Mouse (Mus musculus) heart, embryonic 15.5 days (tissue): ENCODE data around the gene Gm6337. TPM values are rescaled to one million over a fixed set of nuclear protein-coding genes. Genes with fewer than 3 reads are reported as not detected.
"Not testable (repeated sequence)": the region's sequence is repeated elsewhere in the genome, so short reads cannot be mapped to it uniquely, and the experiment has no call there.

Source experiments
- ATAC-seq: fragments of 200-750 bp; cut with Nextera tagmentation; replicated peaks from 2 replicates; pipeline ENCODE4 v1.8.0; 2017; ENCODE audit warnings: low read depth, moderate TSS enrichment; ENCODE audit not compliant: insufficient number of reproducible peaks, insufficient read depth, low FRiP score
- H3K27ac ChIP-seq: fragments of 300-500 bp; sonication (generic); 2 replicates; pipeline ENCODE4 v1.5.1; 2015; ENCODE audit warnings: mild to moderate bottlenecking, inconsistent platforms
- H3K27me3 ChIP-seq: fragments of 300-500 bp; sonication (generic); 2 replicates; pipeline ENCODE4 v1.6.1; 2015; ENCODE audit warnings: inconsistent platforms
- H3K36me3 ChIP-seq: fragments of 300-500 bp; sonication (generic); 2 replicates; pipeline ENCODE4 v1.6.1; 2015; ENCODE audit warnings: mild to moderate bottlenecking, inconsistent platforms
- H3K4me1 ChIP-seq: fragments of 300-500 bp; sonication (generic); replicated peaks from 2 replicates; pipeline ENCODE4 v1.6.1; 2015; ENCODE audit warnings: inconsistent platforms
- H3K4me2 ChIP-seq: fragments of 300-500 bp; sonication (generic); 2 replicates; pipeline ENCODE4 v1.6.1; 2015; ENCODE audit warnings: inconsistent platforms, mild to moderate bottlenecking, moderate library complexity
- H3K4me3 ChIP-seq: fragments of 300-500 bp; sonication (generic); 2 replicates; pipeline ENCODE4 v1.5.1; 2015; ENCODE audit warnings: mild to moderate bottlenecking, inconsistent platforms
- H3K9ac ChIP-seq: fragments of 300-500 bp; sonication (generic); 2 replicates; pipeline ENCODE4 v1.6.1; 2015; ENCODE audit warnings: mild to moderate bottlenecking, inconsistent platforms
- H3K9me3 ChIP-seq: fragments of 300-500 bp; sonication (generic); replicated peaks from 2 replicates; pipeline ENCODE4 v1.6.1; 2016; ENCODE audit warnings: inconsistent platforms
- WGBS: fragments of 180-500 bp; shearing (Covaris S2); methylation state at CpG from one replicate; pipeline ENCODE4 v1.1.7; 2015; ENCODE audit warnings: mixed read lengths; 5-methylcytosine and 5-hydroxymethylcytosine counted together
- polyA plus RNA-seq: library from polyadenylated mRNA; unstranded; fragments of >200 nt; fragmentation: Nextera tagmentation; extraction: Ambion mirVana; gene quantifications from 2 replicates; pipeline ENCODE4 v1.2.1, GENCODE M21; 2015

Gene Gm6337
- 0.08 TPM in 1 of 2 replicates, not detected in the other for polyA plus RNA-seq

- H3K9me3 ChIP-seq, ATAC-seq, H3K27me3 ChIP-seq, H3K9ac ChIP-seq, H3K36me3 ChIP-seq, H3K4me1 ChIP-seq, H3K4me3 ChIP-seq, H3K4me2 ChIP-seq, H3K27ac ChIP-seq: not testable (repeated sequence)
- 75% methylated on average over 3 of the region's 4 CpGs for whole genome bisulfite sequencing
Observed at GRCm38 (mm10) chr14:6058167-6058566, at the start of gene Gm6337. Gene Gm6337 (minus strand): TSS chr14:6058267.

- WGBS = 9% methylated on average over 9 of the region's 9 CpGs
Observed at GRCm38 (mm10) chr14:6107500-6107899, 49.4 kb upstream of the Gm6337 start.

GRCm38 (mm10) chr14:6093842-6094241, 35.8 kb upstream of the Gm6337 start, which contains the start of gene Gm8206:
Gene Gm8206 (minus strand): TSS chr14:6093942.
- H3K27ac ChIP-seq, H3K36me3 ChIP-seq, H3K9ac ChIP-seq, H3K27me3 ChIP-seq, H3K4me2 ChIP-seq, H3K4me3 ChIP-seq, ATAC-seq, H3K4me1 ChIP-seq, H3K9me3 ChIP-seq: not testable (repeated sequence)
- 78% methylated on average over 2 of the region's 3 CpGs for WGBS

More at GRCm38 (mm10) chr14:6107500-6107899, 49.4 kb upstream of the Gm6337 start:
- not testable (repeated sequence) for ATAC-seq, H3K9me3 ChIP-seq, H3K36me3 ChIP-seq, H3K27ac ChIP-seq, H3K27me3 ChIP-seq, H3K9ac ChIP-seq, H3K4me1 ChIP-seq
- Histone ChIP-seq H3K4me3 (peak overlapping the region; percentile 47), H3K4me2 (peak overlapping the region; percentile 61)

Other genes with a start within 250 kb of the Gm6337 start
- not detected in 2 replicates for gene Gm3424, start 227.9 kb downstream of the Gm6337 start, polyA plus RNA-seq
- gene Gm8237, start 177.9 kb downstream of the Gm6337 start, polyA plus RNA-seq = 0.06 and 0.08 TPM in 2 replicates
- gene Gm3248, start 96.5 kb downstream of the Gm6337 start, polyA plus RNA-seq = 0.37 and 0.38 TPM in 2 replicates
- not detected in 2 replicates for gene Gm3453, start 79.1 kb downstream of the Gm6337 start, polyA plus RNA-seq
- 0.57 and 0.68 TPM in 2 replicates for gene Gm8206, start 35.7 kb upstream of the Gm6337 start, polyA plus RNA-seq
- 2.1 and 2.3 TPM in 2 replicates for gene Gm3468, start 50.4 kb upstream of the Gm6337 start, polyA plus RNA-seq
- gene Gm3476, start 67.5 kb upstream of the Gm6337 start, polyA plus RNA-seq = not detected in 2 replicates
- not detected in 2 replicates for gene Gm21560, start 161.0 kb upstream of the Gm6337 start, polyA plus RNA-seq
- 2.6 and 2.7 TPM in 2 replicates for gene Gm3411, start 229.0 kb upstream of the Gm6337 start, polyA plus RNA-seq
- 0.21 and 0.22 TPM in 2 replicates for gene Gm21103, start 246.6 kb upstream of the Gm6337 start, polyA plus RNA-seq